Mouse (Mus musculus): ENCODE results near the gene Vps37b. TPM values are rescaled to one million over a fixed set of nuclear protein-coding genes. Genes with fewer than 3 reads are reported as not detected.

Vps37b gene
- total RNA-seq, 2 experiments from 2014 or later, result 38.4 to 41.6 TPM

DNA sequence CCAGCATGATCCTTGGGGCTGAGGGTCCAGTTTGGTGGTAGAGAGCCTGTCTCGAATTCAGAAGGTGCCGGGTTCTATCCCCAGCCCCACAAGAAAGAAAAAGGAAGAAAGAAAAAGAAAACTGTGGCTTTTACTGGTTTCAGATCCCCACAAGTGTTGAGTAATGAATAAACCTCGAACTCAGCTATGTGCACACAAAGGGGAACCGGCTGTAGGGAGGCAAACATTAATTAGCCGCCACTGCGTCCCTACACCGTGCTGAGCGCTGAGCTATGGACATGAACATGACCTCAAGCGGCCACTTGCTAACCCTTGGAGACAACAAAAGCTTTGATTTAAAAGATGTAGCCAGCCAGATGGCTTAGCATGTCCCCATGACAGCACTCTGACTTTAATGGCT is 6.9 kb downstream of the Vps37b start:
- no peak for DNase-seq (ENCODE audit: low spot score in 2 of 2)

DNA sequence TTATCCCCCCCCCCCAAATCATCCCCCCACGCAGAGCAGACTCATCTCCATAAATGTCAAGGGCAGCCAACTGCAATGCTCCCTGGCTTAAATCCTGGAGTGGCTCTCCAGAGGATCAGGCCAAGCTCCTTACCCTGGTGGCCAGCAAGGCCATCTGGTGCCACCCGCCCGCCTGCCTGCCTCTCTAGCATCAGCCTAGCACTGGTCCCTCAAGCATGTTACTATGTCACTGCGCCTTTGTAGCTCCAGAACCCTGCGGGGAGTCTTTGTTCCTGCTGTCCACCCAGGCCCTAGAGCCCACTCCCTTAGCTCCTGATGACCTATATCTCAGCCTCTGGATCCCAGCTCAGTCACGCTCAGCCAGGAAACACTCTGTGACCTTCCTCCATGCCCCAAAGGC is 7.4 kb downstream of the Vps37b start:
- DNase-seq (ENCODE audit: low spot score in 2 of 2), result no peak

DNA sequence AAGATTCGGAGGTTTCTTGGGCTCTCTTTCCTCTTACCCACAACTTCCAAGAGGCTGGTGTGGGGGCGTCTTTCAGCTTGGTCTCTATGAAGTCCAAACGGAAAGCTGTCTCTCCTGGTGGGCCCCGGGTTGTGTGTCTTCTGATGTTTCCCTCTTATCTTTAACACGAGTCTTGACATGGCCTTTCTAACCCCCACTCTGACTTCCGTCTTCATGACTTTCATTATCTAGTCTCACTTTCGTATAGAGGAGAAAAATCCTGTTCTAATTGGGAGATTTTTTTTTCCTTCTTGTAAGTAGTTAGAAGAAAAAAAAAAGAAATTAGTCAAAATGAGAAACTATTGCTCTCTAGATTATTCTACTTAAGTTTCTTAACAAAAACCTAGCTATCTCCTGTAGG is 9.7 kb downstream of the Vps37b start:
- DNase-seq (ENCODE audit: low spot score in 2 of 2), result no peak

DNA sequence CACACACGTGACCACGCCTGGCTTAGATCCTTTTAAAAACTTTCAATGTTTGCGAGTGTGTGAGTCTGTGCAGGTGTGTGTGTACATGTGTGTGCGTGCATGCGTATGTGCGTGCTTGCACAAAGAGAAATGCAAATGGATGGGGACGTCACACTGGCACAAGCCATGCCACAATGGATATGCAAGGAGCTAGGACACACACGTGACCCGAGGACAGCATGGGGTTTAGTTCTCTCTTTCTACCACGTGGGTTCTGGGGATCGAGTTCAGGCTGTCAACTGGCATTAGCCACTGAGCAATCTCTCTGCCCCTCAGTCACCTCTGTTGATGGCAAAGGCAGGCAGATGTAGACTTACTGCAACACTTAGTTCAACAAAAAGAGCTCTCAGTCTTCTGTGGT is 10.4 kb downstream of the Vps37b start:
- DNase-seq (ENCODE audit: low spot score in 2 of 2), result no peak

DNA sequence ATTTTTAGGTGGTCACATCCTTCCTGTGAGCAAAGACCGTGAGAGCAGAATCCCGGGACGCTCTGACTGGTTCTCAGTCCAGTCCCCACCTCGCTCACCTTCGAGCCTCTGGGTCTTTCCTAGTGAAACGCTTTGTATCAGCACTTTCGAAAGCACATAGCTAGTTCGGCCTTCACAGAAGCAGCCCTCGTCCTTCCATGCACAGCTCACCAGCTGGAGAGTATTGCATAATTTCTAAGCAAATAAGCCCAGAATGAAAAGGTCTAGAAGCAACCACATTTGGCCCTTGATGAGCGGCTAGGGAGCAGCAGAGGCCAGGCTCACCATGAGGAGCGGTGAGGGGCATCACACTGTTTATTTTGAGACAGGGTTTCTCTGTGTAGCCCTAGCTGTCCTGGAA is 10.9 kb downstream of the Vps37b start:
- no peak for DNase-seq (ENCODE audit: low spot score in 2 of 2)

DNA sequence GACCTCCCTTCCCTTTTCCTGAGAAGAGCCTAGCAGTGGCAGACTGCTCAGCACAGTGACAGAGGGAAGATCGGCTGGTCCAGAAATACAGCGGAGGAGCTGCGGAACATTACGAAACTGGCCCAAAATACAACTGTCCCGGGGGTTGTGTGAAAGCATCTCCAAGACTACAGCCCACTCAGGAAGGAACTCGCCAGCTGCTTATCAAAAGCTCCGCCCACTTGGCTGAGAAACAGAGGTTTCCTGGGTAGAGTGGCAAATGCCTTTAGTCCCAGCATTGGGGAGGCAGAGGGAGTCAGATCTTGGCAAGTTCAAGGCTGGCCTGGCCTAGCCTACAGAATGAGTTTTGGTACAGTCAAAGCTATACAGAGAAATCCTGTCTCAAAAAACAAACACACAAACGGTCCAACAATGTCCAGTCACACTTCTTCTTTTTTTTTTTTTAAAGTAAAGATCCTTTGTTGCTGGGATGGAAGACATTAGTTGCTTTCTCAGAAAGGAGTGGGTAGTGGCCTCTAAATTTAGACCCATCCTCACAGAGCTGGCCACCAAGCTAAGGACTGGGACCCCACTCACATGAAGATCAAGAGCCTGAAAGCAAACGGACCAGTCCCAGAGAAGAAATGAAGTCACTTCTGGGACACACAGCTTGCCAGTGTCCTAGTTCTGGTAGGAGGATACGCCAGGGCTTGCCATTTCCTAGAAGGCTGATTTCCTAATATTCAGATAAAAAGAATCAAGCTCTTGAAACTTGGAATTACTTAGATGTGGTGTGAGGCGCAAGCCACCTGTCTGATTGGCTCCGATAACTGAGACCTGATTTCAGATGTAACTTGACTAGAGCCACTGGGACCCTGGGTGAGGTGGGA is 12.5 kb downstream of the Vps37b start:
- peak; percentile 72 to 76 for DNase-seq (ENCODE audit: low spot score in 2 of 2)

DNA sequence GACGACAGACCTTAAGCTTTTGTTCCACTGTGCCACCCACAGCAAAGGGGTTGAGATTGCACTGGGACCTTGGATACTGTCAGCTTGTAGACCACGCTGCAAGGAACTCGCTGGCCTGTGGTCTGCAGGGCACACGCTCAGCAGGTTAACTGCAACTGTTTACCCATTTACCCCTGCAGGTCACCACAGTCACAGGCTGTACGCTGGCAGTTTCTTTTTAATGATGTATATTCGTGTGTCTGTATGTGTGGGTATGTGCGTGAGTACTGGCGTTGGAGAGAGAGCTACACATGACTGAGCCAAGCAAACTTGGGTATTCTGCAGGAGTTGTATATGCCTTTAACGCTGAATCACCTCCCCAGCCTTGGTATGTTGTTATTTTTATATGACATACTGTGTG is 13.4 kb downstream of the Vps37b start:
- DNase-seq (ENCODE audit: low spot score in 2 of 2), result no peak

DNA sequence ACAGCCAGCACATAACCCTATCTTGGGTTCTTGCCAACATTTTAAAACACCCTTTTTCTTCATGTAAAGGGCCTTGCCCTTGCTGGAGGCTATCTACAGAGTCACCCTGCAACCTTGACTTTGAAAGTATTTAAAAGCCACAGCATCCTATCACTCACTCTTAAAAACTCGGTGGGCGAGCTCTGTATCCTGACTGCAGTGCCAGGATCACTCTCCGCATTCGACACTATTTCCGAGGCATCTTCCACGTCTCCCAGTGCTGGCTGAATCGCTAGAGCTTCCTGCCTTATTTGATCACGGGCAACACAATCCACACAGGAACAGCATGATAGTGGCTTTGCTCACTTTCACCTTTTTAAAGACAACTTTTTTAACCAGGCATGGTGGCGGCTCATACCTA is 14.1 kb downstream of the Vps37b start:
- no peak for DNase-seq (ENCODE audit: low spot score in 2 of 2)

DNA sequence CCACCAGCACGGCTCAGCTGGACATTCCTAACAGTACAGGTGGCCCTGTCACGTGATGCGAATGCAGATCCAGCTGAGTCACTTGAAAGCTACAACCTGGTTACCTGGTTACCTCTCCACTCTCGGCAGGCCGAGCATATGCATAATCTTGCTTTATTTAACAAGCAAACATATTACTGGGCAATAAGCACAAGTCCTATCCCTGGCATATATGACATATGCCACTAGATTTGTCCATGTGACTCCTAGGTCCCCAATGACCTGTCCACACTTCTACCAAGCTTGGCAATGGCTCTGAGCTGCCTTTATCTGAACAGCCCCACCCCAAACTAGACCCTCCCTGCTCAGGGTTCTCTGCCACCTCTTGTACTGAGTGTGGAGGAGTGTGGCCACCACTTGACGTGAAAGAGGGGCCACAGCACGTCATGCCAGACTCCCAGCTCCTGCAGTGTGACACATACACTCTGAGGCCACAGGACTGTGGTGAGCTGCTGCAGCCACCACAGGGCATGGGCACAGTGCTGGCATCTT is 15.7 kb downstream of the Vps37b start:
- no peak for DNase-seq (ENCODE audit: low spot score in 2 of 2)

DNA sequence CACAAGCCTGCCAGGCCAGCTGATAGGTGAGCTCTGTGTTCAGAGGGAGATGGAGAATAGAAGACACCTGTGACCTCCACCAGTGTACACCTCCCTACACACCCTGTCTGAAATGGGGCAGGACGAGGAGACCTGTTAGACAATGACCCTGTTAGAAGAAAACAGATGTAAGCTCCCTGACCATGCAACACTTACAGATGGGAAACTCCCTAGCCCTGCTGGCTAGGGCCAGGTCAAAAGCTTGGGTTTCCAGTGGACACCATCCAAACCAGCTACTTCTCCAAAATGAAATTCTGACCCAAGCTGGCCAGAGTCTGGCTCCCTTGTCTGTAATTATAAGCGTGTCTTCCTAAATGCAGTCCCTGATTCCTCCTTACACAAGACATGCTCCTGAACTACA is 16.3 kb downstream of the Vps37b start:
- DNase-seq (ENCODE audit: low spot score in 2 of 2), result no peak

DNA sequence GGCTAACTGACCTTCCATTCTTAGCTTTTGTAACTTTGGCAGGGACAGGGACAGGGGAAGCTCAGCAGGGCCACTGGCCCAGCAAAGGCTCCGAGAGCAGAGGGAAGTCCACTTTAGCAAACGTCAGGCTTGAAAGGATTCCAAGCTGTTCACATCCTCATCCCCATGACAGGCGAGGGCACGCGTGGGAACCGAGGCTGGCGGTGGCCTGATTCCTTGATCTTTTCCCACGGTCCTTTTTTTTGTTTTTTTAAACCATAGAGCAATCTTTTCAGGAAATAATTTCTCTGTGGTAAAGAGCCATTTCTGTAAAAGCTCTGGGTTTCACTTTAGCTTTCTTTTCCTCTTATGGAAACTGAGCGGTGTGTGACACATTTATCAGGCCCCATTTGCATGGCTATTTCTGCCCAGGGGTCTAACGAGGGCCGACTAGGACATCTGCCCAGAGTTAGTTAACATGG is 17.2 kb downstream of the Vps37b start:
- DNase-seq (ENCODE audit: low spot score in 2 of 2), result no peak

DNA sequence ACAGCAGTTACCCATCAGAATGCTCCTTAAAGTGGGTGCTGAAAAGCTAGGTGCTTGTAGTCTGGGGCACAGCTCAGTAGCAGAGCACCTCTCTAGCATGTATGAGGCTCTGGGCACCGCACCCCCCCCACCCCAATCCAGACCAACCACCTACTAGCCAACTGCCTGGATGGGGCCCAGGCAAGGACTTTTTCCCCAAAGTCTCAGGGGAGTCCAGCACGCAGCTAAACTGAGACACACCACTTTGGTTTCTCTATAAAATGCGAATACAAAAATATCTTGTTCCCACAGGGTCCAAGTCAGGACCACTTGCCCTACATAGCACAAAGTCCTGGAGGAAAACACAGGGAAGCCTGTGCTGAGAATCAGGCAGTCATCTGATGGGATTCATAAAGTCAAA is 17.9 kb downstream of the Vps37b start:
- DNase-seq (ENCODE audit: low spot score in 2 of 2), result no peak

DNA sequence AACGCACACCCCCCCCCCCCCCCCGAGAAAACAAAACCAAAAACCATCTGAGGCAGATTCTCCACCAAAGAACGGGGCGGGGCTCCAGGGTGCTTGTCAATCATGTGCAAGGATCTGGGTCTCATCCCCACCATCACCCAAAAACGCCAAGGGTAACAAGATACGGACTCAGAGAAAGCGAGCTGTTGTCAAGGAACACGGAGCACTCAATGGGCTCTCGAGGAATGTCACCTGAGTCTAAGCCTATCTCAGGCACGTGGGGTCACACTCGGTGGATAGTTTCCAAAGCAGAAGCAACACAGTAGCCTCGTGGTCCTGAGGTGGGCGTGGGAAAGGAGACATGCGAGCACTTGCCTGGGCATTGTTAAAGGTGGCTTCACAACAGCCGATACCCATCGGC is 18.3 kb downstream of the Vps37b start:
- no peak for DNase-seq (ENCODE audit: low spot score in 2 of 2)

DNA sequence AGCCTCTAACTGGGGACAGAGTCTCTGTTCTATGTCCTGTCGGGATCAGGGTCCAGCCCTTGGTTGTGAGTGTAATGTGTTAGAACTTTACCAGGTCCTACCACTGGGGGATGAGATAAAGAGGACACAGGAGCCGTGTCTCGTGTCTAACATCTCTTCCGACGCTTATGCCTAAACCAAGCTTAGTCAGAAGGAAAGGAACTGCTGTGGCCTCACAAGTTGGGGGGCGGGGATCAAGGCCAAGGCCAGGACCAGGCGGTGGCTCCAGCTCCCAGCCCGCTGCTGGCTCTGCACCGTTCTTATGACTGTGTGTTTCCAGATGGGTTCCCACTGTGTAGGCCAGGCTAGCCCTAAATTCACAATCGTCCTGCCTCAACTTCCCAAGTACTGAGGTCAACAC is 19.2 kb downstream of the Vps37b start:
- DNase-seq (ENCODE audit: low spot score in 2 of 2), result no peak

DNA sequence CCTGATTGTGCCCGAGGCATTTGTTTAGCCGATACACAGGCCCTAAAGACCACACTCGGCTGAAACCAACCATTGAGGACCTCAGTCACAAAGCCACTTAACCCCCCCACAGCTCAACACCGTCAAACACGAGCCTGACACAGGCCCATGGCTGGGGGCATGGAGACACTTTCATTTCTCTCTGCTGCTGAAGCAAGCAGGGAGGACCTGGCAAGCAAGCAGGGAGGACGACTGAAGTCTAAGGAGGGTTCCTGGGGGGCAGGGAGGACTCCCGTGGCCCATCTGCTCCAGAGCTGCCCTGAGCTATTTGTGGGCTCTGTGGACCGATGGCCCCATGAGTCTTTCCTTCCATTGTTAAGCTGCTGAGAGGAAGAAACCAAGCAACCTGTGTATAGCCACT is 20.1 kb downstream of the Vps37b start:
- DNase-seq (ENCODE audit: low spot score in 2 of 2), result no peak

DNA sequence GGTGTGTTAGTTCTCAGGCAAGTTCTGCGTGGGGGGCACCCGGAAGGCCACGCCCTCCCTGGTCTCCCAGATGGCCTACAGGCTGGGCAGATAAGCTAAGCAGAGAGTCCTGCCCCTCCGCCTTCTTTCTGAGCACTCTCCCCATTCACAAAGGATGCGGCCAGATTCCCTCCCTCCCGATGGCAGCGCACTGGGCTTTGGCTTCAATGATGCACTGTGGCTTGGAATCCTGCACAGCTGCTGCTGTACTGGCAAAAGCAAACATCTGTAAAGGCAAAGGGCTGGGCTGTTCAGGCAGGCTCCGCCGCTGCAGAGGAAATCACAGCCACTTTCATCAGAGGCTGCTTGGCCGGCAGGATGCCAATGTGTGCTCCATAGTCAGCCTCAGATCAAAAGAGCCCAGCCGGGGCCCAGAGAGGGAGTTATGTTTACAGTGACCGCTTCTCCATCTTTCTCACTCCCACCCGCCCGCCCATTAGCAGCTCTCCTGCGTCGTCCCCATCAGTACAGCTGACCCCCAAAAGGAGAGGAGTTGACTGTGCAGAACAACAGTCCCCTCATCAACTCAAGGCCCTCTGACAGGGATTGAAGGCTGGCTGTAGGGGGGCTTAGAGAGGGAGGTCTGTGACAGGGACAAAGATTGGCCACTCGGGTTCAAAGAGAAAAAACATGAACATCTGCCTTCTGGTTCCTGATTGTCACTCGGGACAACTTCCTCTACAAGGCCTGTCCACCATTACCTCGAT is 21.0 kb downstream of the Vps37b start:
- DNase-seq (ENCODE audit: low spot score in 2 of 2), result peak in 1 of 2 experiments; percentile 64

DNA sequence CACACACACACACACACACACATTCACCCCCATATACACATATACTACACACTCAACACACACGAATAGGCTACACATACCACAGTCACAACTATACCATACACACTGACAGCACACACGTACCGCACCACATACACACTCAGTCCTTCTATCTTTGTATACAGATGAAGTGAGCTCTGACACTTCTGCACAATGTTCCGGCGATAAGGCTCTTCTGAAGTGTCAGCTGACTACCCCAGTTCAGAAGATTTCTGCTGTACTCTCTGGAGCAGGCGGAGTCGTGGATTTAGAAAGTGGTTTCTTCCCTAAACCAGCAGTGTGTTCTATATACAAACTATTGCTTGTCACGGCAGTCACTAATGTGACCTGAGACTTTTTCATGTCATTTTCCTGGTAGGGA is 22.0 kb downstream of the Vps37b start:
- DNase-seq (ENCODE audit: low spot score in 2 of 2), result no peak

DNA sequence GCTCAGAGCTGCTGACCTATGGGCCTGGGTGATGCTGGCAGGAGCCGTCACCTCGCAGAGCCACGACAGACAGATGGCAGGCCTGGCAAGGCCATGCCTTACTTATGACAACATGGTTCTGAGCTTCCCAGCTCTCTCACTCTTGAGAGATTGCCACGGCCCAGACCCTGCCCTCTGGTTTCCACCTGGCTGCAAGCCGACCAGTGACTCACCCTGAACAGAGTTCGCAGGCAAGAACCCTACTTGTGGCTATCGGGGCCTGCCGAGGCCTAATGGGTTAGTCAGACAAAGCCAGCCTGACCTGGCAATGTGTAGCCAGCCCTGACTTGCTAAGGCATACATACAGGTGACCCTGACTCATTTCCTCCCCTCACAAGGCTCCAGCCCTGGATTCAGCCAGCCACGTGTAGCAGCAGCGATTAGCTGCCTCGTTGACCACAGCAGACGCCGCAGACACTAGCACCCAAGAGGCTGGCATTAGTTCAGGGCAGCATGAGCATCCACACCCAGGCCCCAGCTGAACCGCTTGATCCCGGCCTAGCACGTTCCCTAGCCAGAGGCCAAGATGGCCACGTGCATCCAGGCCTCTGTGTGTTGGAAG is 25.1 kb downstream of the Vps37b start:
- DNase-seq (ENCODE audit: low spot score in 2 of 2), result no peak

DNA sequence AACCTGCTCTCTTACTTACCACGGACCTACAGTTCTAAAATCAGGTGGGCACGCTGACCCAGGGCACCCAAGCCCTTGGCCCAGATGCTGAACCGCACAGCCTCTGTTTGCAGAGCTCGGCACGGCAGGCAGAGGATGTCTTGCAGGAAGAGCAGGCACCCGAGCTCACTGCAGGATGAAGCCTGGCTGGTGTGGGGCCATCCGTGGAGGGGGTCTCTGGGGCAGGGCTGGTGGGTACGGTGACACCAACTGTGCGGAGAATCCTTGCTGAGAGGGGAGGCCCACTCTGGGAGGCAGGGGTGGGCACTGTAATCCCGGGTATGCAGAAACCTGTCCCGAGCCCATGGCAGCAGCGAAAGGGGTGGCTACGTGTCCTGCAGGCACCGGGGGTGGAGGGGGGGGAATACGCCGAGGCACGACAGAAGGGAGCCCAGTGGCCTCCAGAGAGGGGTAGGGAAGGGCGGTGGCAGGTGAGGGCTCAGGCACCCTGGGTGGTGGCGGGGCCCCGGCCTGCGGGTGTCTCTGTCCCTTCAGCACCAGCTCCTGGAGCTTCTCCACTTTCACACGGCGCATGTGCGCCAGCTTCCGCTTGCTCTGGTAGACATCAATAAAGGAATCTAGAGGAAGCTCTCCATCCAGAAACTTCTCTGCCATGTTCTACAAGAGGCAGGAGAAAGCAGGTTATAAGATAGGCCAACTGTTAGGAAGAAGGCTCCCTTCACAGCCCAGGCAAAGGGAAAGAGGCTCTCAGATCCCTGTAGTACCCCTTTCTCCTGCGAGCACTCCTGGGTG is 25.8 kb downstream of the Vps37b start:
- DNase-seq (ENCODE audit: low spot score in 2 of 2), result no peak

DNA sequence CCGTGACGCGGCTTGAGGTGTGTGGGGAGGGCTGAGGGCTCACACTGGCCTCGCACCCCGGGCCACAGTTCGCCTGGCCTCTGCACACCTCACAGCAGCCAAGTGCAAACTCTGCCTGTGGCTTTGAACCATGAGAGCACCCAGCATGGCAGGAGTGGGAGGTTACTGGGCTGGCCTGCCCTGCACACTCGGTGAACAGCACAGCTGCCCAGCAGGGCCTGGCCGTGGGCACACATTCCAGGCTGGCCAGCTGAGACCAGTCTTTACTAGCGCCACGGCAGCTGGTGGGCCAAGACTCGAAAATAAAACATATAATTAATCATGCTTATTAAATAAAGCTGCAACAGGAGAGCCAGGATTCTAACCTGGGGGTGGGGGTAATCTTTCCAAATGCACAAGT is 26.5 kb downstream of the Vps37b start:
- DNase-seq (ENCODE audit: low spot score in 2 of 2), result no peak

DNA sequence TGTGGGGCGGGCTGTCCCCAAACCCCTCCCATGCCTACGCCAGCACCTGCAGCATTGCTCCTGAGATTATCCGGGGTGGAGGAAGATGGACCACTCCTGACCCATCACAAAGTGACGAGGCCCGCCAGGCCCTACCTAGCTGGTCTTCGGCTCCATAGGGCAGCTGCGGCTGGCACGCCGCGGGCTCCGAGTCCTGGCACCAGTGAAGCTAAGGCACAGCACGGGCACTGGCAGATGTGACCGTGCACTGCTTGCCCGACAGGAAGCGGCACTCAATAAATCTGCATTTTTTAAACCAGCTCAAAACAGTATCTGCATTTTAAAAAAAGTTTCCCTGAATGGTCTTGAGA is 26.9 kb downstream of the Vps37b start:
- DNase-seq (ENCODE audit: low spot score in 2 of 2), result no peak
